Mouse (Mus musculus) G1E (cell line): ENCODE measurements around the gene H2-Q2. TPM values are rescaled to one million over a fixed set of nuclear protein-coding genes. Genes with fewer than 3 reads are reported as not detected.
"Not testable (repeated sequence)": the region's sequence is repeated elsewhere in the genome, so short reads cannot be mapped to it uniquely, and the experiment has no call there.

Experiments
- ATAC-seq: 2 replicates; pipeline ENCODE4 v1.8.0; 2016; ENCODE audit warnings: mild to moderate bottlenecking; ENCODE audit not compliant: insufficient number of reproducible peaks, poor library complexity, low FRiP score, severe bottlenecking; ENCODE audit errors: extremely low read depth
- DNase-seq: peaks from one replicate; pipeline ENCODE4 v3.0.0; 2012; ENCODE audit warnings: low spot score
- H3K27me3 ChIP-seq: 2 replicates; pipeline ENCODE4 v1.6.1; 2012; ENCODE audit warnings: mild to moderate bottlenecking, low read length, inconsistent platforms; ENCODE audit not compliant: insufficient read depth
- H3K36me3 ChIP-seq: replicated peaks from 2 replicates; pipeline ENCODE3; 2012; ENCODE audit warnings: mild to moderate bottlenecking, inconsistent platforms
- H3K4me1 ChIP-seq: 2 replicates; pipeline ENCODE4 v1.6.1; 2012; ENCODE audit warnings: low read depth, low read length, inconsistent platforms, mixed read lengths; ENCODE audit not compliant: insufficient read depth
- H3K4me3 ChIP-seq: 2 replicates; pipeline ENCODE4 v1.5.1; 2012; ENCODE audit warnings: low read depth, mild to moderate bottlenecking, inconsistent platforms, low read length, moderate library complexity, mixed read lengths
- H3K9me3 ChIP-seq: replicated peaks from 2 replicates; pipeline ENCODE4 v1.6.1; 2012; ENCODE audit warnings: inconsistent platforms
- CTCF ChIP-seq: IDR thresholded peaks from 2 replicates; pipeline ENCODE4 v1.5.1; 2012; ENCODE audit warnings: low read depth, low read length, inconsistent platforms, mixed read lengths
- GATA1 ChIP-seq: IDR thresholded peaks from 2 replicates; pipeline ENCODE4 v1.6.1; 2012; ENCODE audit warnings: borderline replicate concordance, low read length, inconsistent platforms, mixed read lengths
- GATA2 ChIP-seq: IDR thresholded peaks from 2 replicates; pipeline ENCODE4 v1.6.1; 2012; ENCODE audit warnings: low read depth, low read length, inconsistent platforms, borderline replicate concordance
- POLR2AphosphoS5 ChIP-seq: IDR thresholded peaks from 2 replicates; pipeline ENCODE4 v1.6.1; 2012; ENCODE audit warnings: low read depth, low read length, inconsistent platforms; ENCODE audit not compliant: insufficient replicate concordance
- TAL1 ChIP-seq: conservative IDR thresholded peaks from 2 replicates; pipeline ENCODE4 v1.6.1; 2012; ENCODE audit warnings: low read depth, low read length, inconsistent platforms, mixed read lengths
- polyA plus RNA-seq: library from polyadenylated mRNA; stranded (reverse); fragments of >175 nt; gene quantifications from 2 replicates; pipeline ENCODE4 v1.2.3, GENCODE M21; 2012
- total RNA-seq, 2 experiments: library from RNA; stranded (forward) in 1 of 2; stranded (reverse) in 1 of 2; fragments of 200-1000 nt in 1 of 2; fragments of >200 nt in 1 of 2; fragmentation: Nextera tagmentation in 1 of 2; gene quantifications; 2 replicates each; pipeline ENCODE4 v1.2.3; 2014 to 2017

Gene H2-Q2
- total and polyA plus RNA-seq, 3 experiments: not detected

GRCm38 (mm10) chr17:35342711-35343476 is 852 bp downstream of the H2-Q2 start:
- Histone ChIP-seq H3K36me3 (no peaks in the 10 kb centered on the region), H3K9me3 (no peaks in the 10 kb centered on the region), H3K4me3 (no peak overlapping the region), H3K27me3 (peaks cover 19% of the 10 kb centered on the region), H3K4me1 (no peaks in the 10 kb centered on the region)
- TF ChIP-seq TAL1 (no peak), GATA2 (no peak), CTCF (no peak), POLR2AphosphoS5 (no peak), GATA1 (no peak)
- no peak for ATAC-seq
- no peak for DNase-seq

GRCm38 (mm10) chr17:35347659-35348058 is 5.6 kb downstream of the H2-Q2 start:
- not testable (repeated sequence) for ATAC-seq, H3K4me1 ChIP-seq, DNase-seq

GRCm38 (mm10) chr17:35353275-35353674 is 11.2 kb downstream of the H2-Q2 start:
- H3K9me3 ChIP-seq, H3K4me3 ChIP-seq, H3K36me3 ChIP-seq, ATAC-seq, H3K4me1 ChIP-seq, DNase-seq, H3K27me3 ChIP-seq: not testable (repeated sequence)

More at GRCm38 (mm10) chr17:35347659-35348058, 5.6 kb downstream of the H2-Q2 start:
- H3K27me3 ChIP-seq, H3K4me3 ChIP-seq, H3K9me3 ChIP-seq, H3K36me3 ChIP-seq: not testable (repeated sequence)

GRCm38 (mm10) chr17:35354071-35354470 is 12.0 kb downstream of the H2-Q2 start:
- Histone ChIP-seq H3K27me3 (no peaks in the 10 kb centered on the region), H3K9me3 (no peaks in the 10 kb centered on the region), H3K4me3 (no peak overlapping the region), H3K36me3 (no peaks in the 10 kb centered on the region), H3K4me1 (no peaks in the 10 kb centered on the region)
- DNase-seq (no peak), ATAC-seq (no peak)
- TF ChIP-seq GATA2: no peak
- TF ChIP-seq POLR2AphosphoS5: no peak
- TF ChIP-seq GATA1: no peak
- TF ChIP-seq TAL1: no peak
- TF ChIP-seq CTCF: no peak

- DNase-seq: no peak
- Histone ChIP-seq H3K27me3 (no peaks in the 10 kb centered on the region), H3K9me3 (no peaks in the 10 kb centered on the region), H3K4me1 (no peaks in the 10 kb centered on the region), H3K4me3 (no peak overlapping the region), H3K36me3 (no peaks in the 10 kb centered on the region)
- no peak for TF ChIP-seq POLR2AphosphoS5
- TF ChIP-seq GATA2: no peak
- no peak for TF ChIP-seq CTCF
- no peak for TF ChIP-seq TAL1
- no peak for TF ChIP-seq GATA1
- no peak for ATAC-seq
Measured at GRCm38 (mm10) chr17:35357086-35357485, 15.0 kb downstream of the H2-Q2 start.

GRCm38 (mm10) chr17:35358763-35359469 is 16.9 kb downstream of the H2-Q2 start:
- H3K4me1 ChIP-seq: no peaks in the 10 kb centered on the region

GRCm38 (mm10) chr17:35359470-35359862 is 17.4 kb downstream of the H2-Q2 start:
- ATAC-seq: no peak
- Histone ChIP-seq H3K27me3 (no peaks in the 10 kb centered on the region), H3K36me3 (no peaks in the 10 kb centered on the region), H3K4me3 (no peak overlapping the region), H3K4me1 (no peaks in the 10 kb centered on the region), H3K9me3 (peaks cover 7% of the 10 kb centered on the region)
- TF ChIP-seq POLR2AphosphoS5 (no peak), TAL1 (no peak), GATA2 (no peak), GATA1 (no peak), CTCF (no peak)
- DNase-seq: no peak

More at GRCm38 (mm10) chr17:35358763-35359469, 16.9 kb downstream of the H2-Q2 start:
- TF ChIP-seq TAL1 (no peak), CTCF (no peak), POLR2AphosphoS5 (no peak)
- Histone ChIP-seq H3K36me3 (no peaks in the 10 kb centered on the region), H3K27me3 (no peaks in the 10 kb centered on the region), H3K4me3 (no peak overlapping the region), H3K9me3 (peaks cover 7% of the 10 kb centered on the region)
- no peak for ATAC-seq
- DNase-seq: no peak
